Mouse (Mus musculus): ENCODE data around the gene Gdf7.

- TF ChIP-seq CTCF (IDR thresholded peaks at IDR 0.05; ENCODE audit: borderline replicate concordance, extremely low read depth, insufficient read depth, insufficient read length) (no peak), POLR2A (IDR thresholded peaks at IDR 0.05; ENCODE audit: borderline replicate concordance, extremely low read depth, insufficient read depth, insufficient read length, poor library complexity, severe bottlenecking) (no peak)
Measured at GRCm38 (mm10) chr12:8335503-8335902, 33.7 kb upstream of the Gdf7 start.
